Mouse (Mus musculus): ENCODE results near the gene Hk1. TPM values are rescaled to one million over a fixed set of nuclear protein-coding genes. Genes with fewer than 3 reads are reported as not detected.
A peak's percentile ranks its signal among the peaks of the same experiment; 100 is the strongest.

Gene Hk1
- polyA plus RNA-seq, 1 experiment from 2014 or later: 46.0 TPM

DNA sequence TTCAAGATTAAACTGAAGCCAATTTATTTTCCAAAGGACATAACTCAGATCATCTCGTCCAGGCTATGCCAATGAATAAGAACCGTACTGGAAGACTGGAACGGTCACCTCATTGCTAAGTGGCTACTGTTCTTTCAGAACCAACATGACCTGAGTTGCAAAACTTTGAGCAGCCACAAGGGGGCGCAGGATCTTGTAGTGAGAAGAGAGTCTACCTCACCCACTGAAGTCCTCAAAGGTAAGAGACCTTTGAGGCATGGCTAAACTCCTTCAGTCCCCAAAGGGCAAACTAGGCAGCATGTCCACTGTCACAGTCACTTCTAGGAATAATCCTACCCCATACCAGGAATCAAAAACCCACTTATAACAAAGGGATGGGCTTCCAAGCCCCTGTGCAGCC is 104.5 kb downstream of the Hk1 start:
- Histone ChIP-seq H3K27me3 (ENCODE audit: control insufficient read depth, insufficient read depth, low read depth, low read length) (no peaks in the 10 kb centered on the region), H3K9ac (ENCODE audit: low read length) (no peak overlapping the region), H3K4me3 (ENCODE audit: low read length) (no peak overlapping the region), H3K27ac (ENCODE audit: low read length) (no peak overlapping the region), H3K4me1 (replicated peaks; ENCODE audit: control insufficient read depth, insufficient read depth, low read length) (no peaks in the 10 kb centered on the region), H3K9me3 (ENCODE audit: control insufficient read depth, low read length) (no peaks in the 10 kb centered on the region), H3K4me2 (ENCODE audit: low read depth, low read length) (no peak overlapping the region), H3K36me3 (ENCODE audit: control insufficient read depth, insufficient read depth, low read length) (peaks cover 8% of the 10 kb centered on the region; the same call in 1 of the 2 replicates)
- 26% methylated on average over 4 of the region's 4 CpGs for WGBS
- ATAC-seq (ENCODE audit: low read depth): no peak

DNA sequence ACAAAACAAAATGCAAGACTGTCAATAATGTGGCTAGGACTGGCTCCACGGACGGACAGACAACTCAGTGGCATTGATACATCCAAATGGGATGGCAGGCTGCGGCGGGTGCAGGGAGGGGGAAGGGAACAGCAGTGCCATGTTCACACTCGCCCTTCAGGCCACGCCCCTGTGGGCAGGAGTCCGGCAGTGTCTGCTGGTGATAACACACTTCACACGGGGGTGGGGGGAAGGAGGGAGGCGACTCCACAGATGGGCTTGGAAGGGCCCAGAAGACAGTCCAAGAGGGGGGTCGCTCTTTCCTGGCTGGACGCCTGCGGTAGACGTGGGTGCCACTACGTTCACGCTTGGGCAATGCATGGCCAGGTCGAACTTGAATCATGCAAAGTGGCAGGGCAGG is 110.4 kb downstream of the Hk1 start:
- H3K27me3 ChIP-seq (ENCODE audit: control insufficient read depth, insufficient read depth, low read depth, low read length): no peaks in the 10 kb centered on the region
- no peak overlapping the region for H3K4me2 ChIP-seq (ENCODE audit: low read depth, low read length)
- peak; percentile 38; the same call in 1 of the 2 replicates for ATAC-seq (ENCODE audit: low read depth)
- no peak overlapping the region for H3K4me3 ChIP-seq (ENCODE audit: low read length)
- H3K27ac ChIP-seq (ENCODE audit: low read length): no peak overlapping the region
- no peaks in the 10 kb centered on the region for H3K9me3 ChIP-seq (ENCODE audit: control insufficient read depth, low read length)
- no peaks in the 10 kb centered on the region for H3K4me1 ChIP-seq (replicated peaks; ENCODE audit: control insufficient read depth, insufficient read depth, low read length)
- H3K36me3 ChIP-seq (ENCODE audit: control insufficient read depth, insufficient read depth, low read length): peaks cover 1% of the 10 kb centered on the region; the same call in 1 of the 2 replicates
- no peak overlapping the region for H3K9ac ChIP-seq (ENCODE audit: low read length)
- WGBS: 57% methylated on average over 16 of the region's 16 CpGs

DNA sequence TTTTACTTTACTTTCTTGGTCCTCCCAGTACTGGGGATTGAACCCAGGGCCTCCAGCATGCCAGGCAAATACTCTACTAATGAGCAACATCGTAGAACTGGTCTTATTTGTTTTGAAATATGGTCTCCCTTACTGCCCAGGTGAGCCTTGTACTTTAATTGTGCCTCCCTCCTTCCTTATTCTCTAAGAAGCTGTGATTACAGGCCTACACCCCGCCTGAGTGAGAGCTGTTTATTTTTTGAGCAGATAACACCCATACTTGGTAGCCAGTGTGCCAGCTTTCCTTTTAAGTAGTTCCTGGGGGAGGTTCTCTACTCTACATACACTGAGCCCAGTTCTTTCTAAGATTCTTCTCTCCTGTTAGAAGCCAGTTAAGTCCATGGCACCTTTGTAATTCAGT is 115.4 kb downstream of the Hk1 start:
- no peaks in the 10 kb centered on the region for H3K36me3 ChIP-seq (ENCODE audit: control insufficient read depth, insufficient read depth, low read length)

DNA sequence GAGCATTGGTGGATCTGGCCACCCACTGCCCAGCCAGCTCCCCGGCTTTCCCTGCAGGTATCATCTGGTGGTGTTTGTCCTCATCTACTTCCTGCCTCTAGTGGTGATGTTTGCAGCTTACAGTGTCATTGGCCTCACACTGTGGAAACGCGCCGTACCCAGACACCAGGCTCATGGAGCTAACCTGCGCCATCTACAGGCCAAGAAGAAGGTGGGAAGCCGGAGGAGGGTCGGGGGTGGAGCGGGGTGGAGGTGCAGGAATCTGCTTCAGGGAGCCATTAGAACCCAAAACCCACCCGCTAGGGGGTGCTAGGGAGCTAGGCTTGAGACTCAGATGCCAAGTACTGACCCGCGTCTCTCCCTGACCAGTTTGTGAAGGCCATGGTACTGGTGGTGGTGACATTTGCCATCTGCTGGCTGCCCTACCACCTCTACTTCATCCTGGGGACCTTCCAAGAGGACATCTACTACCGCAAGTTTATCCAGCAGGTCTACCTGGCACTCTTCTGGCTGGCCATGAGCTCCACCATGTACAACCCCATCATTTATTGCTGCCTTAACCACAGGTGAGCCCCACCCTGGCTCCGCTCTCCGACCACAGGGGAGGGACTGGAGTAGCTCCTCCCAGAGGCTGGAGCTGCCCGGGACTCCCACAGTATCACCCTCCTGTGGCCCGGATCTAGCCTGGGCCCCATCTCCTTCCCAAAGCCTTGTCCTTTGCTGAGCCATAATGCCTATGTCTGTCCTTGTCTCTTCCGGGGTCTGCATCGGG is 118.4 kb downstream of the Hk1 start:
- Histone ChIP-seq H3K36me3 (ENCODE audit: control insufficient read depth, insufficient read depth, low read length) (no peaks in the 10 kb centered on the region), H3K9me3 (ENCODE audit: control insufficient read depth, low read length) (no peaks in the 10 kb centered on the region), H3K9ac (ENCODE audit: low read length) (no peak overlapping the region), H3K4me3 (ENCODE audit: low read length) (no peak overlapping the region), H3K27me3 (ENCODE audit: control insufficient read depth, insufficient read depth, low read depth, low read length) (no peaks in the 10 kb centered on the region), H3K27ac (ENCODE audit: low read length) (no peak overlapping the region), H3K4me2 (ENCODE audit: low read depth, low read length) (no peak overlapping the region), H3K4me1 (replicated peaks; ENCODE audit: control insufficient read depth, insufficient read depth, low read length) (no peaks in the 10 kb centered on the region)
- WGBS: 9% methylated on average over 18 of the region's 18 CpGs
- ATAC-seq (ENCODE audit: low read depth): peak; percentile 92

More for the DNA sequence above, 115.4 kb downstream of the Hk1 start:
- Histone ChIP-seq H3K4me2 (ENCODE audit: low read depth, low read length) (no peak overlapping the region), H3K4me3 (ENCODE audit: low read length) (no peak overlapping the region), H3K27me3 (ENCODE audit: control insufficient read depth, insufficient read depth, low read depth, low read length) (no peaks in the 10 kb centered on the region), H3K4me1 (replicated peaks; ENCODE audit: control insufficient read depth, insufficient read depth, low read length) (no peaks in the 10 kb centered on the region), H3K9ac (ENCODE audit: low read length) (no peak overlapping the region), H3K9me3 (ENCODE audit: control insufficient read depth, low read length) (no peaks in the 10 kb centered on the region), H3K27ac (ENCODE audit: low read length) (no peak overlapping the region)
- WGBS: 29% methylated on average over 2 of the region's 2 CpGs
- no peak for ATAC-seq (ENCODE audit: low read depth)

DNA sequence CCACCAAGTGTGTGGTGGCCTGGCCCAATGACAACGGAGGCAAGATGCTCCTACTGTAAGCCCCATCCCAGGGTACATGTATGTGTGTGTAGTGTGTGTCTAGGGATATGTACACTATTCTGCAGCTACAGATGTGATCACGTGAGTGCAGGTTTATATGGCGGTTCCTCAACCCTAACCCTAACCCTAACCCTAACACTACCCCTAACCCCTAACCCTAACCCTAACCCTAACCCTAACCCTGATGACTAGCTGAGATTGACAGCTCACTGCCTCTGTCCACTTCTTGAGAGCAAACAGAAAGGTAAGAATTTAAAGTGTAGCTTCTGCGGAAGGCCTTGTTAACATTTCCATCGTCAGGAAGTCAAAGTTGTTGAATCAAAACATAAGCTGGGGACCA is 121.4 kb downstream of the Hk1 start:
- Histone ChIP-seq H3K27me3 (ENCODE audit: control insufficient read depth, insufficient read depth, low read depth, low read length) (no peaks in the 10 kb centered on the region), H3K9me3 (ENCODE audit: control insufficient read depth, low read length) (no peaks in the 10 kb centered on the region), H3K4me3 (ENCODE audit: low read length) (no peak overlapping the region), H3K9ac (ENCODE audit: low read length) (no peak overlapping the region), H3K4me1 (replicated peaks; ENCODE audit: control insufficient read depth, insufficient read depth, low read length) (no peaks in the 10 kb centered on the region), H3K4me2 (ENCODE audit: low read depth, low read length) (no peak overlapping the region), H3K36me3 (ENCODE audit: control insufficient read depth, insufficient read depth, low read length) (no peaks in the 10 kb centered on the region), H3K27ac (ENCODE audit: low read length) (no peak overlapping the region)
- WGBS: 81% methylated on average over 5 of the region's 5 CpGs
- ATAC-seq (ENCODE audit: low read depth): no peak

DNA sequence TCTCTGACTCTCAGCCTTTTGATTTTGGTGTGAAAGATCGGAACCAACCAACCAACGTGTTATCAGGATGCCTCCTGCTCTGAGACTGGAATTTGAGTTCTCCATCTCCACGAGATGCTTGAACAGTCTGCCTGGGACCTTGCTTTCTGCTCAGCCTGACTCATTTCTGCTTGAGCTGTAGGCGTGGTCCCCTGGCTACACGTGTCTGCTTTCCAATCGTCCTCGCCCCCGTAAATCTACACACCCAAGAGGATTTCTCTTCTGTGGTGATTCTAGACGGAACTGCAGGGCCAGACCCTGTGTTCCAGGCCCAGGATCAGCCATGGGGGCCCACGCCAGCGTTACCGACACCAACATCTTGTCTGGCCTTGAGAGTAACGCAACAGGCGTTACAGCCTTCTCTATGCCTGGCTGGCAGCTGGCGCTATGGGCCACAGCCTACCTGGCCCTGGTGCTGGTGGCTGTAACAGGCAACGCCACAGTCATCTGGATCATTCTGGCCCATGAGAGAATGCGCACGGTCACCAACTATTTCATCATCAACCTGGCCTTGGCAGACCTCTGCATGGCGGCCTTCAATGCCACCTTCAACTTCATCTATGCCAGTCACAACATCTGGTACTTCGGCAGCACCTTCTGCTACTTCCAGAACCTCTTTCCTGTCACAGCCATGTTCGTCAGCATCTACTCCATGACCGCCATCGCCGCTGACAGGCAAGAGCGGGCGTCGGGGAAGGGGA is 127.0 kb downstream of the Hk1 start:
- peaks cover 7% of the 10 kb centered on the region for H3K4me1 ChIP-seq (replicated peaks; ENCODE audit: control insufficient read depth, insufficient read depth, low read length)
- H3K4me2 ChIP-seq (ENCODE audit: low read depth, low read length): no peak overlapping the region
- H3K9me3 ChIP-seq (ENCODE audit: control insufficient read depth, low read length): no peaks in the 10 kb centered on the region
- no peaks in the 10 kb centered on the region for H3K27me3 ChIP-seq (ENCODE audit: control insufficient read depth, insufficient read depth, low read depth, low read length)
- no peak overlapping the region for H3K27ac ChIP-seq (ENCODE audit: low read length)
- no peak overlapping the region for H3K9ac ChIP-seq (ENCODE audit: low read length)
- ATAC-seq (ENCODE audit: low read depth): no peak
- WGBS: 82% methylated on average over 27 of the region's 27 CpGs
- no peaks in the 10 kb centered on the region for H3K36me3 ChIP-seq (ENCODE audit: control insufficient read depth, insufficient read depth, low read length)
- no peak overlapping the region for H3K4me3 ChIP-seq (ENCODE audit: low read length)

DNA sequence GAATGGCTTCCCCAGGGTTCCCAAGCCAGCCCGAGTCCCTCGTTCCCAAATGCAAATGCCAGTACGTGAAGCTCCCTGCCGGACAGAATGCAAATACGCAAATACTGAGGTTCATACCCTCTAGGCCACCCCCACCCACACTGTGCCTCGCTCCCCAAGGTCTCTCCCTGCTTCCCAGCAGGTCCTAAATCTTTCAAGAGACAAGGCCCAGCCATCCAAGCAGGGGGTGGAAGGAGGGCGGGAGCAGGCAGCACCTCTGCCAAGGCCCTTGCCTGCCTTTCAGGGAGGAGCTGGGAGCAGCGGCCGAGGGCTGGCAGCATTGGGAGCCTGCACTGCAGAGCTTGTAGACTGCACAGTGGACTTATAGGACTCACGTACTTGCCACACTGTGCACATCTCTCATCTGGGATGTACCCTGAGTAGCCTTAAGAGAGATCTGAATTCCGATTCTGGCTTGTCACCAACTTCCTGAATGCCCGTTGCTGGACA is 127.7 kb downstream of the Hk1 start, which contains the start of gene Tacr2:
Tacr2 (plus strand) TSS at position 439 of the 489 bp plus-strand sequence.
- 51% methylated on average over 12 of the region's 12 CpGs for WGBS
- Histone ChIP-seq H3K36me3 (ENCODE audit: control insufficient read depth, insufficient read depth, low read length) (no peaks in the 10 kb centered on the region), H3K9ac (ENCODE audit: low read length) (no peak within 1 kb of the TSS), H3K4me1 (replicated peaks; ENCODE audit: control insufficient read depth, insufficient read depth, low read length) (peaks cover 13% of the 10 kb centered on the region), H3K4me3 (ENCODE audit: low read length) (no peak within 1 kb of the TSS), H3K27ac (ENCODE audit: low read length) (no peak within 1 kb of the TSS), H3K9me3 (ENCODE audit: control insufficient read depth, low read length) (no peaks in the 10 kb centered on the region), H3K27me3 (ENCODE audit: control insufficient read depth, insufficient read depth, low read depth, low read length) (no peaks in the 10 kb centered on the region), H3K4me2 (ENCODE audit: low read depth, low read length) (no peak within 1 kb of the TSS)
- ATAC-seq (ENCODE audit: low read depth): no peak

DNA sequence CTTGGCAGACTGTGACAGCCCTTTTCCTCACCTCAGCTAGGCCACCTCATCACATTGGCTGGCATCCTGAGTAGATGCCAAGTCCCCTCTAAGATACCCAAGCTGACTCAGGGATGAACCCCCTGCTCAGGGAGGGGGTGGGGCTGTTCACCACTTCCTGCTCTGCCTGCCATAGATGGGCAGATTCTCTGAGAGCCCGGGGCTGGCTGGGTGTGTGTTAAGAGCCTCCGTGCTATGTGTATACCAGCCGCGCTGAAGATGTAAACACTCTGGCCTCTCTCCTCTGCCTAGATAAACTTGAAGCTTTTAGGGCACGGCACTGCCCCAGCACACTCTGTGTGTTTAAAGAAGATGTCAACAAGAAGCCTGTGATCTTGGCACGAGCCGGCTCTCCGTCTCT is 131.9 kb downstream of the Hk1 start:
- Histone ChIP-seq H3K4me3 (ENCODE audit: low read length) (no peak overlapping the region), H3K9ac (ENCODE audit: low read length) (peak overlapping the region; percentile 43; the same call in 1 of the 2 replicates), H3K9me3 (ENCODE audit: control insufficient read depth, low read length) (no peaks in the 10 kb centered on the region; the same call in 1 of the 2 replicates), H3K36me3 (ENCODE audit: control insufficient read depth, insufficient read depth, low read length) (no peaks in the 10 kb centered on the region), H3K4me2 (ENCODE audit: low read depth, low read length) (peak overlapping the region; percentile 7; the same call in 1 of the 2 replicates), H3K4me1 (replicated peaks; ENCODE audit: control insufficient read depth, insufficient read depth, low read length) (peaks cover 14% of the 10 kb centered on the region), H3K27ac (ENCODE audit: low read length) (peak overlapping the region; percentile 44), H3K27me3 (ENCODE audit: control insufficient read depth, insufficient read depth, low read depth, low read length) (no peaks in the 10 kb centered on the region)
- ATAC-seq (ENCODE audit: low read depth): peak; percentile 87
- WGBS: 1% methylated on average over 8 of the region's 8 CpGs

DNA sequence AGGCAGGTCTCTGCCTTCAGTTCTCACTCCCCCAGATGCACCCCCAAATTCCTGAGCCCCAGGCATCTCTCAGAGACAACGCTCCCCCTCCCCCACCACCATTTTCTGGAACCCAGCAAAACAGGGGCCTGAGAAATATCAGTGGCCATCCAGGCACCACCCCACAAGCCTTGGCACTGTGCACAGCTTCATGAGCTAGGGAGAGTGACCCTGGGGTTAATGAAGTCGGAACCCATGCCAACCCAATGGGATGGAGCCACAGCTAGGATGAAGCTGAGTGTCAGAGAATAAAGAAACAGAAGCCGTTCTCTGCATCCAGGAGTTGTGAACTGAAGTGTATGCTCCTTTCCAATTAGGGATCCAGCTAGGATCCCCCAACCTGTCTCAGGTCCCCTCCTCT is 132.6 kb downstream of the Hk1 start:
- Histone ChIP-seq H3K27me3 (ENCODE audit: control insufficient read depth, insufficient read depth, low read depth, low read length) (no peaks in the 10 kb centered on the region), H3K9ac (ENCODE audit: low read length) (no peak overlapping the region), H3K4me1 (replicated peaks; ENCODE audit: control insufficient read depth, insufficient read depth, low read length) (peaks cover 14% of the 10 kb centered on the region), H3K4me3 (ENCODE audit: low read length) (no peak overlapping the region), H3K36me3 (ENCODE audit: control insufficient read depth, insufficient read depth, low read length) (no peaks in the 10 kb centered on the region), H3K4me2 (ENCODE audit: low read depth, low read length) (no peak overlapping the region), H3K27ac (ENCODE audit: low read length) (peak overlapping the region; percentile 44; the same call in 1 of the 2 replicates), H3K9me3 (ENCODE audit: control insufficient read depth, low read length) (no peaks in the 10 kb centered on the region; the same call in 1 of the 2 replicates)
- no peak for ATAC-seq (ENCODE audit: low read depth)
- 54% methylated on average over 3 of the region's 3 CpGs for WGBS
